Mouse (Mus musculus) heart, embryonic 14.5 days (tissue): ENCODE measurements at regions not wholly inside any gene's neighbourhood (a gene's known extent, or its start where the extent isn't known, plus 50 kb on each side); places are given as distances from the start of the nearest gene placed in this dataset.

ENCODE experiments used
- ATAC-seq: fragments of 200-750 bp; cut with Nextera tagmentation; 2 replicates; pipeline ENCODE4 v1.8.0; 2017; ENCODE audit warnings: low read depth, moderate TSS enrichment; ENCODE audit not compliant: insufficient number of reproducible peaks, insufficient read depth, low FRiP score
- H3K27ac ChIP-seq, 2 experiments: fragments of 200-500 bp in 1 of 2; fragments of 300-500 bp in 1 of 2; sonication (generic) in 1 of 2; replicated peaks in 1 of 2; 2 replicates each; pipeline ENCODE4 v1.5.1; 2012 to 2014; ENCODE audit warnings: low read depth in 2 of 2, low read length in 2 of 2, control low read depth in 1 of 2, mild to moderate bottlenecking in 1 of 2, mixed read lengths in 1 of 2; ENCODE audit not compliant: control insufficient read depth in 1 of 2, insufficient read depth in 1 of 2
- H3K27me3 ChIP-seq: fragments of 300-500 bp; sonication (generic); 2 replicates; pipeline ENCODE4 v1.6.1; 2014; ENCODE audit warnings: mild to moderate bottlenecking, low read length, control low read depth; ENCODE audit not compliant: control insufficient read depth, insufficient read depth
- H3K36me3 ChIP-seq: fragments of 300-500 bp; sonication (generic); 2 replicates; pipeline ENCODE4 v1.6.1; 2014; ENCODE audit warnings: mild to moderate bottlenecking, control low read depth, low read length, mixed read lengths; ENCODE audit not compliant: control insufficient read depth, insufficient read depth
- H3K4me1 ChIP-seq, 2 experiments: fragments of 200-500 bp in 1 of 2; fragments of 300-500 bp in 1 of 2; sonication (generic) in 1 of 2; 2 replicates each; pipeline ENCODE4 v1.6.1; 2012 to 2014; ENCODE audit warnings: low read length in 2 of 2, control low read depth in 1 of 2, mixed read lengths in 1 of 2; ENCODE audit not compliant: control insufficient read depth in 2 of 2, insufficient read depth in 2 of 2
- H3K4me2 ChIP-seq: fragments of 300-500 bp; sonication (generic); 2 replicates; pipeline ENCODE4 v1.6.1; 2014; ENCODE audit warnings: mild to moderate bottlenecking, low read length
- H3K4me3 ChIP-seq, 2 experiments: fragments of 200-500 bp in 1 of 2; fragments of 300-500 bp in 1 of 2; sonication (generic) in 1 of 2; 2 replicates each; pipeline ENCODE4 v1.5.1; 2012 to 2014; ENCODE audit warnings: low read length in 2 of 2, mild to moderate bottlenecking in 2 of 2, control low read depth in 1 of 2, low read depth in 1 of 2, moderate library complexity in 1 of 2; ENCODE audit not compliant: control insufficient read depth in 1 of 2, insufficient read depth in 1 of 2
- H3K9ac ChIP-seq: fragments of 300-500 bp; sonication (generic); 2 replicates; pipeline ENCODE4 v1.6.1; 2014; ENCODE audit warnings: mild to moderate bottlenecking, low read length
- H3K9me3 ChIP-seq: fragments of 300-500 bp; sonication (generic); 2 replicates; pipeline ENCODE4 v1.6.1; 2016; ENCODE audit warnings: low read length, control low read depth; ENCODE audit not compliant: control insufficient read depth
- WGBS: fragments of 180-500 bp; shearing (Covaris S2); extraction: QIAGEN DNeasy Blood & Tissue Kit; methylation state at CpG from one replicate; pipeline ENCODE4 v1.1.7; 2014; 5-methylcytosine and 5-hydroxymethylcytosine counted together

DNA sequence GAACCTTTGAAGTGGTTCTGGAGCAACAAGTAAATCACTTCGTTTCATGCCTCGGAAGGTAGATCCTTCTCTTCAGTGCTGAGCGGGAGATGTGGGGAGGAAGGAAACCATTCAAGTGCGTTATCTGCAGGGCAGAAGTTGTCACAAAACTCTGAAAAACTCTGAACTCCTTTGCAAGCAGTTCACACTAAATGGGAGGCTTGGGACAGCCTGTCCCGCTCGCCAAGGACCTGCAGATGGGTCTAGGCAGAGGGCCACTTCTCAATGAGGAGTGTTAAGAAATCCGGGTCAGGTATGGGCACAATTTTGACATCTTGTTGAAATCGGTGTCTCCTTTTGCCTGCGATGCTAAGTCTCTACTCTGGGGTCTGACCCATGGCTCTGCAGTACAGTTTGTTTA is 58.6 kb upstream of the Gm10295 start:
- H3K27ac ChIP-seq: no peak overlapping the region
- no peak overlapping the region for H3K9ac ChIP-seq
- no peak for ATAC-seq
- 49% methylated on average over 9 of the region's 9 CpGs for WGBS
- peaks cover 3% of the 10 kb centered on the region; the same call in 1 of the 2 replicates for H3K27me3 ChIP-seq
- H3K4me3 ChIP-seq: no peak overlapping the region
- H3K36me3 ChIP-seq: no peaks in the 10 kb centered on the region
- H3K4me1 ChIP-seq: peaks cover 3 to 13% of the 10 kb centered on the region in 2 experiments; a peak in 2 of 4 replicates
- no peak overlapping the region for H3K4me2 ChIP-seq
- H3K9me3 ChIP-seq: no peaks in the 10 kb centered on the region

DNA sequence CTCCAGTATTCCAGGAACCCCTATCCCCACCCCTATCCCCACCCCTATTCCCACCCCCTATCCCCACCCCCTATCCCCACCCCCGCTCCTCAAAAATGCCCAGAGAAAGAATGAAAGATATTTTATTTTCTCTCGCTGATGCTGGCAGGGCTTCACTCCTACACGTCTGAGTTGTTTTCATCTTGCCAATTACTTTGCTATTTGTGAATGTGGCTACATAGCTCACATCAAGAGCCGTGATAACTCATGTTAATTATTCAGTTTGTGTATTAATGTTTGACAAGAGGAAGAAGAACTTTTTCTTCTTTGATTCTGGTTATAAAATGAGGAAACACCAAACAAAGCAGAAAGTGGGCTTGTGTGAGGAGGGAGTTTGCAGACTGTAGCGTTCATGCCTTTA is 57.8 kb upstream of the Gm10295 start:
- ATAC-seq: no peak
- no peak overlapping the region for H3K4me2 ChIP-seq
- H3K27ac ChIP-seq: no peak overlapping the region
- 56% methylated on average over 5 of the region's 5 CpGs for WGBS
- peaks cover 3 to 13% of the 10 kb centered on the region in 2 experiments; a peak in 2 of 4 replicates for H3K4me1 ChIP-seq
- no peak overlapping the region for H3K4me3 ChIP-seq
- H3K9ac ChIP-seq: no peak overlapping the region
- no peaks in the 10 kb centered on the region for H3K36me3 ChIP-seq
- H3K9me3 ChIP-seq: no peaks in the 10 kb centered on the region
- H3K27me3 ChIP-seq: peaks cover 3% of the 10 kb centered on the region; the same call in 1 of the 2 replicates

DNA sequence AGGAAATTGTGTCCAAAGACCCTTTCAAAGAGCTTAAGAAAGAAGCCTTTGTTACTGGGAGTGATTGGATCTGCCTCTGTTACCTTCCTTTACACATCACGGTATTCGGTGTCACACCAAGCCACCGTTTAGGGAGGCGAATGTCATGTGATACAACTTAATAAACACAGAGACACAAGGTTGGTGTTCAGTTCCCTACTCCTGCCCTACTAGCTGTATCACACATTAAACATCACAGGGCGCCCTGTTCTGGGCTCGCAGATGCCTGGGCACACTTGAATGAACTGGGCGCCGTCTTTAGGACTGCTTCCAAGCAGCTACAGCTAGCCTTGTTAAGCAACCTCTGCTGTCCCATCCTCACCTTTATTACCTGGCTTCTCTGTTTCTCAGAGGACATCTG is 55.0 kb upstream of the Gm10295 start:
- H3K36me3 ChIP-seq: no peaks in the 10 kb centered on the region
- no peak for ATAC-seq
- peaks cover 3% of the 10 kb centered on the region; the same call in 1 of the 2 replicates for H3K27me3 ChIP-seq
- H3K9ac ChIP-seq: no peak overlapping the region
- peaks cover 3 to 9% of the 10 kb centered on the region in 2 experiments; a peak in 2 of 4 replicates for H3K4me1 ChIP-seq
- WGBS: 89% methylated on average over 8 of the region's 8 CpGs
- H3K4me2 ChIP-seq: no peak overlapping the region
- no peaks in the 10 kb centered on the region for H3K9me3 ChIP-seq
- H3K4me3 ChIP-seq: no peak overlapping the region
- no peak overlapping the region for H3K27ac ChIP-seq
